Mouse (Mus musculus): ENCODE data around the gene Bmp5. TPM values are rescaled to one million over a fixed set of nuclear protein-coding genes. Genes with fewer than 3 reads are reported as not detected.

The Bmp5 gene
- polyA plus RNA-seq (2014; fragmentation: Nextera tagmentation; extraction: Ambion mirVana), result 5.6 and 7.1 TPM in 2 replicates

DNA sequence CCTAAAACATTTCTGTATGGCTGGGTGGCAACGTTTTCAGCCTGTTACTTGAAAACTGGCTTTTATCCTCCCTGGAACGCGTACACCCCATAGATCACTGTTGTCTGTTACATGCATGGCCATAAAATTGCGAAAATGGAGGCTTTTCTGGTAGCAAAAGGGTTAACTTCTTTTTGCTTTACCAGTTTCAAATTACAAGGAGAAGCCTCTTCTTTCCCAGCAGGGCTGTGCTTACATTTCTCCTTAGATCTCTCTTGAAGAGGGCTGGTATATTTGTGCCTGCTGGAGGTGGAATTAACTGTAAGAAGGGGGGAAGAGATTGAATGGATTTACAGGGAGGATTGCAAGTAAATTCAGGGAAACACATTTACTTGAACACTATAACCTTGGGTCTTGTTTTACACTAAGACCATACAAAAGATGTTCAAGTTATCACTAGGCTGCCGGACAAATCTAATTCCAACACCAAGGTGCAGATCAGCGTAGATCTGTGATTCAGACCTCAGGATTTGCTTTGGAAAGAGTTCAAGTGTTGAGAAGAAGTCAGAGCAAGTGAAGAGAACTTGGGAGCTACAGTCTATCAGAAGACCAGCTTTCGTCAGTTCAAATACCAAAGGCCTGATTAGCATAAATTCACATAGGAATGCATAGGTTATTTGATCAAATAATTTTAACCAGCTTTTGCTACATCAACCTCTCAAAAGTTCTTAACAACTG is at the start of gene Bmp5:
Gene Bmp5, plus strand, starts transcription at position 236 of the 717 bp plus-strand sequence.
- no peaks in the 10 kb centered on the region for H3K9me3 ChIP-seq (ENCODE audit: control insufficient read depth, low read length)
- ATAC-seq (ENCODE audit: insufficient number of reproducible peaks, low FRiP score, low TSS enrichment, low read depth) (0 out of 2 replicates have a peak, but pooled peaks have one; percentile 44), DNase-seq (ENCODE audit: low spot score) (no peak)
- H3K4me3 ChIP-seq (ENCODE audit: low read depth, low read length), result peak within 1 kb of the TSS; percentile 17; the same call in 1 of the 2 replicates
- H3K4me1 ChIP-seq (ENCODE audit: control insufficient read depth, insufficient read depth, low read length), result peaks cover 6% of the 10 kb centered on the region; the same call in 1 of the 2 replicates
- H3K27me3 ChIP-seq (ENCODE audit: control insufficient read depth, insufficient read depth, low read length), result no peaks in the 10 kb centered on the region
- no peaks in the 10 kb centered on the region for H3K36me3 ChIP-seq (ENCODE audit: control insufficient read depth, insufficient read depth, low read length)
- peak within 1 kb of the TSS; percentile 37 for H3K4me2 ChIP-seq (ENCODE audit: low read depth, severe bottlenecking)
- H3K9ac ChIP-seq (ENCODE audit: low read length), result no peak within 1 kb of the TSS
- no peak within 1 kb of the TSS for H3K27ac ChIP-seq (replicated peaks; ENCODE audit: low read depth, low read length)
- 7% methylated on average over 7 of the region's 7 CpGs for WGBS

DNA sequence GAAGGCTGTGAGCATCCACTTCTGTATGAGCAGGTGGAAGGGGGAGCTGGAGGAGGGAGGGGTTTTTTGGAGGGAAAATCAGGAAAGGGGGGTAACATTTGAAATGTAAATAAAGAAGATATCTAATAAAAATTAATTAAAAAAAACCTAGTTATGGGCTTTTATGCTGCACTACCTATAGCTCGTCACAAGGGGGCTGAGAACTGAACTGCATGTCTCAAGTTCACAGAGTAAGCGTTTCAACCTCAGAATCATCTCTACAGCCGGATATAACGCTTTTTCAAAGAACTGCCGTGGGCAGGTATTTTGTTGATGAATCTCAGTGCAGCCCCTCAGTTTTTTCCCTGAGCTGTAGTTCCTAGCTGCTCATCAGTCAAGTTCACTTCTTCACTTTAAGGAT is 15.1 kb upstream of the Bmp5 start:
- H3K27ac ChIP-seq (replicated peaks; ENCODE audit: low read depth, low read length), result no peak overlapping the region
- no peaks in the 10 kb centered on the region for H3K4me1 ChIP-seq (ENCODE audit: control insufficient read depth, insufficient read depth, low read length)
- no peak for DNase-seq (ENCODE audit: low spot score)
- no peak overlapping the region for H3K9ac ChIP-seq (ENCODE audit: low read length)
- no peaks in the 10 kb centered on the region for H3K36me3 ChIP-seq (ENCODE audit: control insufficient read depth, insufficient read depth, low read length)
- no peak overlapping the region for H3K4me2 ChIP-seq (ENCODE audit: low read depth, severe bottlenecking)
- H3K9me3 ChIP-seq (ENCODE audit: control insufficient read depth, low read length), result no peaks in the 10 kb centered on the region
- WGBS, result 40% methylated on average over 5 of the region's 5 CpGs
- H3K4me3 ChIP-seq (ENCODE audit: low read depth, low read length), result no peak overlapping the region
- no peak for ATAC-seq (ENCODE audit: insufficient number of reproducible peaks, low FRiP score, low TSS enrichment, low read depth)
- no peaks in the 10 kb centered on the region for H3K27me3 ChIP-seq (ENCODE audit: control insufficient read depth, insufficient read depth, low read length)

DNA sequence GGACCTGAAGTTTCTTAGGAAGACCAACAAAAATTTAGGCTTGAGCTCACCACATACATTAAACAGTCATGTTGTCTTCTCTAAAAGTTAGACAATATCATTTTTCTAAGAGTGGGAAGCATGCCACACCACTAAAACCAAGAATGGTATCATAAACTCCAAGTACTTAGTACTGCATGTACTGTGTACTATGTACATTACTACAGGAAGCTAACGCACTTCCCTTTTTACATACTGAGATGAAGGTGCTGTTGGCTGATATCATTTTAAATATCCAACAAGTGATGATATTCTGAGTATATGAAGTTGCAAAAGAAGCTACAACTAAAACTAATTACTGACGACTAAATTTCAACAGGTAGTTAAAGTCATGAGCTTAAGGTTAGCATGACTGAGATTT is 13.6 kb upstream of the Bmp5 start:
- no peak overlapping the region for H3K4me3 ChIP-seq (ENCODE audit: low read depth, low read length)
- no peaks in the 10 kb centered on the region for H3K27me3 ChIP-seq (ENCODE audit: control insufficient read depth, insufficient read depth, low read length)
- H3K4me1 ChIP-seq (ENCODE audit: control insufficient read depth, insufficient read depth, low read length), result no peaks in the 10 kb centered on the region
- no peaks in the 10 kb centered on the region for H3K36me3 ChIP-seq (ENCODE audit: control insufficient read depth, insufficient read depth, low read length)
- H3K4me2 ChIP-seq (ENCODE audit: low read depth, severe bottlenecking), result no peak overlapping the region
- 85% methylated on average over 2 of the region's 2 CpGs for WGBS
- DNase-seq (ENCODE audit: low spot score) (no peak), ATAC-seq (ENCODE audit: insufficient number of reproducible peaks, low FRiP score, low TSS enrichment, low read depth) (no peak)
- no peak overlapping the region for H3K27ac ChIP-seq (replicated peaks; ENCODE audit: low read depth, low read length)
- no peaks in the 10 kb centered on the region for H3K9me3 ChIP-seq (ENCODE audit: control insufficient read depth, low read length)
- no peak overlapping the region for H3K9ac ChIP-seq (ENCODE audit: low read length)

DNA sequence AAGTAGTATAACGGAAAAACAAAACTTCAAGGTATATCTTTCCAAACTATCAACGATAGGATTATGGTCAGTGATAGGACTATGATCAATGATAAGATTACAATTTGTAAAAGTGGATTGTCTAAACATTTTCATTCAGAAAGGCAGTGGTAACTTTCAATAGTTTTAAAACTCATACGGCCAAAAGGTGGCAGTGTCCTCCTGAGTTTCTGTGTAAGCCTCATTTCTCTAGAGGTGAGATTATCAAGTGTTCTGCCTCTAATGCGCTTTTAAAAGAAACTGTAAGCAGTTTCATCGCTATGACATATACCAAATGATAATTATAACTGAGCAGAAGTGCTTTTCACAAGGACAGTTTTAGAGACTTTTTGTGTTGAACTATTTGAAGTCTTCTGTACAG is 12.7 kb upstream of the Bmp5 start:
- no peak overlapping the region for H3K4me2 ChIP-seq (ENCODE audit: low read depth, severe bottlenecking)
- no peaks in the 10 kb centered on the region for H3K9me3 ChIP-seq (ENCODE audit: control insufficient read depth, low read length)
- H3K27me3 ChIP-seq (ENCODE audit: control insufficient read depth, insufficient read depth, low read length), result no peaks in the 10 kb centered on the region
- WGBS, result 31% methylated on average over 5 of the region's 5 CpGs
- H3K4me1 ChIP-seq (ENCODE audit: control insufficient read depth, insufficient read depth, low read length), result no peaks in the 10 kb centered on the region
- no peak overlapping the region for H3K9ac ChIP-seq (ENCODE audit: low read length)
- DNase-seq (ENCODE audit: low spot score), result no peak
- no peak overlapping the region for H3K27ac ChIP-seq (replicated peaks; ENCODE audit: low read depth, low read length)
- H3K4me3 ChIP-seq (ENCODE audit: low read depth, low read length), result no peak overlapping the region
- no peaks in the 10 kb centered on the region for H3K36me3 ChIP-seq (ENCODE audit: control insufficient read depth, insufficient read depth, low read length)
- no peak for ATAC-seq (ENCODE audit: insufficient number of reproducible peaks, low FRiP score, low TSS enrichment, low read depth)

DNA sequence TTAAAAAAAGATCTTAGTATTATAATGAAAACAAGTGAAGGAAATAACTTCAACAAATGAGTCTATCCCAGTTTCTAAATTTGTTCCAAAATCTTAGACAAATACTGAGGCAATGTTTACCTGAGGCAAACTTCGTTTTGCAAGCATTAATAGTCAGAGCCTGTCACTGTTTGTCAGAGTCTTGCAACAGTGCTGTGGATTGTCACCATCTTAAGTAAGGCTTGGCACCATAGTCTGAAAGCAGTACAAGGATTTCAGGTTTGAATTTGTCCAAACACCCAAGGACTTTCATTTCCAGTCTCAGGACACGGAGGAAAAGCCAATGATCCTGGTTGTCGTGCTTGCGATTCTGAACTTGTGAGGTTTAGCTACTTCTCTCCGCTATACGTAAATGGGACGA is 10.4 kb upstream of the Bmp5 start:
- no peak overlapping the region for H3K27ac ChIP-seq (replicated peaks; ENCODE audit: low read depth, low read length)
- ATAC-seq (ENCODE audit: insufficient number of reproducible peaks, low FRiP score, low TSS enrichment, low read depth) (no peak), DNase-seq (ENCODE audit: low spot score) (no peak)
- no peaks in the 10 kb centered on the region for H3K27me3 ChIP-seq (ENCODE audit: control insufficient read depth, insufficient read depth, low read length)
- no peaks in the 10 kb centered on the region for H3K4me1 ChIP-seq (ENCODE audit: control insufficient read depth, insufficient read depth, low read length)
- no peak overlapping the region for H3K4me2 ChIP-seq (ENCODE audit: low read depth, severe bottlenecking)
- H3K4me3 ChIP-seq (ENCODE audit: low read depth, low read length), result no peak overlapping the region
- H3K9me3 ChIP-seq (ENCODE audit: control insufficient read depth, low read length), result no peaks in the 10 kb centered on the region
- no peak overlapping the region for H3K9ac ChIP-seq (ENCODE audit: low read length)
- no peaks in the 10 kb centered on the region for H3K36me3 ChIP-seq (ENCODE audit: control insufficient read depth, insufficient read depth, low read length)
- WGBS, result 87% methylated on average over 7 of the region's 7 CpGs

DNA sequence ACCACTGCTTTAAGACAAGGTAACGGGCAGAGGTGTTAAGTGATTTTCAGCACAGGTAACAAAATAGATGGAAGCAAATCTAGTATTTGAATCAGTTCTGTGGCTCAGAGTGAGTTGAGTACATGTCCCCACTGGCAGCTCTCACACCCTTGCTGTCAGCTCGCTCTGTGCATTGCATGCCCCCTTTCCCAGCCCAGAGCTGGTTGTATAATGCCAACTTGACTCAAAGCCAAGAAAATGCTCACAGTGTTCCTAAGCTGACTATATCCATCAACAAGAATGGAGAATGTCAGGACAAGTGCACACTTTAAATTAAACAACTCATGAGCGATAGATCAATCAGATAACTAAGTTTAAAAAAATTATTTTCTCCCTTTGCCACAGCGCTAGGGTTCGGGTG is 8.6 kb upstream of the Bmp5 start:
- WGBS, result 90% methylated on average over 5 of the region's 5 CpGs
- Histone ChIP-seq H3K27ac (replicated peaks; ENCODE audit: low read depth, low read length) (no peak overlapping the region), H3K27me3 (ENCODE audit: control insufficient read depth, insufficient read depth, low read length) (no peaks in the 10 kb centered on the region), H3K36me3 (ENCODE audit: control insufficient read depth, insufficient read depth, low read length) (no peaks in the 10 kb centered on the region), H3K9me3 (ENCODE audit: control insufficient read depth, low read length) (no peaks in the 10 kb centered on the region), H3K9ac (ENCODE audit: low read length) (no peak overlapping the region), H3K4me1 (ENCODE audit: control insufficient read depth, insufficient read depth, low read length) (no peaks in the 10 kb centered on the region), H3K4me3 (ENCODE audit: low read depth, low read length) (no peak overlapping the region), H3K4me2 (ENCODE audit: low read depth, severe bottlenecking) (no peak overlapping the region)
- ATAC-seq (ENCODE audit: insufficient number of reproducible peaks, low FRiP score, low TSS enrichment, low read depth) (no peak), DNase-seq (ENCODE audit: low spot score) (no peak)

DNA sequence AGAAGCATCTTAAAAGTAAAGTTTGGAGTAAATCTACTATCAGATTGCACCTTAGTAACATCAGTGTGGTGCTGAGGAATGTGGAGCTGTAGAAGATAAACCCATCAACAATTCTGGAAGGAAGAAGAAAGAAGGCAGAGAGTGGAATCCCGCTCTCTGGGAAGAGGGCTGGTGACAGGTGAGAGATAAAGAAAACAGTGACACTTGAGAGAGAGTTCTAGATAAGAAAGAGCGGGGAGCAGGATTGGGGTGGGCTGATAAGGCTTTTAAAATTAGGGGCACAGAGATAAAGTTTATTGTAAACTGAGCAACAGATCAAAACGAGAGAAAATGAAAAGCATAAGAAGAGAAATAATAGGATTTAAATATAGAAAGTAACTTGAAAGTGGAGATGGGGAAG is 6.1 kb upstream of the Bmp5 start:
- ATAC-seq (ENCODE audit: insufficient number of reproducible peaks, low FRiP score, low TSS enrichment, low read depth), result no peak
- Histone ChIP-seq H3K4me2 (ENCODE audit: low read depth, severe bottlenecking) (no peak overlapping the region), H3K9ac (ENCODE audit: low read length) (no peak overlapping the region), H3K4me3 (ENCODE audit: low read depth, low read length) (no peak overlapping the region), H3K9me3 (ENCODE audit: control insufficient read depth, low read length) (no peaks in the 10 kb centered on the region), H3K4me1 (ENCODE audit: control insufficient read depth, insufficient read depth, low read length) (no peaks in the 10 kb centered on the region), H3K27me3 (ENCODE audit: control insufficient read depth, insufficient read depth, low read length) (no peaks in the 10 kb centered on the region), H3K36me3 (ENCODE audit: control insufficient read depth, insufficient read depth, low read length) (no peaks in the 10 kb centered on the region), H3K27ac (replicated peaks; ENCODE audit: low read depth, low read length) (no peak overlapping the region)
- 48% methylated on average over 3 of the region's 3 CpGs for WGBS
- no peak for DNase-seq (ENCODE audit: low spot score)

DNA sequence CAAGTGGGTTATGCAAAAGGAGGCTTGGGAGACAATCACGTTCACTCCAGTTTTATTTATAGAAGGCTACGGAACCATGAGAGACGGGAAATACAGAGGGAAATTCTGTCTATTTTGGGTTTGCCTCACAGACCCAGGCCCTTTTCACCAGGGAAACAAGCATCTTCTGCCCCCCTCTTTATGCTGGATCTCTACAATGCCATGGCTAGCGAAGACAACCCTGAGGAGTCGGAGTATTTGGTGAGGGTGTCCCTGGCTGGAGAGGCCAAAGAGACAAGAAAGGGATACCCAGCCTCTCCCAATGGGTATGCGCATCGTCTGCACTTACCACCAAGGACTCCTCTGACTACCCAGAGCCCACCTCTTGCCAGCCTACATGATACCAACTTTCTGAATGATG is 989 bp downstream of the Bmp5 start:
- ATAC-seq (ENCODE audit: insufficient number of reproducible peaks, low FRiP score, low TSS enrichment, low read depth) (no peak), DNase-seq (ENCODE audit: low spot score) (no peak)
- Histone ChIP-seq H3K4me1 (ENCODE audit: control insufficient read depth, insufficient read depth, low read length) (peaks cover 10% of the 10 kb centered on the region; the same call in 1 of the 2 replicates), H3K4me2 (ENCODE audit: low read depth, severe bottlenecking) (peak overlapping the region; percentile 37), H3K9me3 (ENCODE audit: control insufficient read depth, low read length) (no peaks in the 10 kb centered on the region), H3K27ac (replicated peaks; ENCODE audit: low read depth, low read length) (no peak overlapping the region), H3K36me3 (ENCODE audit: control insufficient read depth, insufficient read depth, low read length) (no peaks in the 10 kb centered on the region), H3K9ac (ENCODE audit: low read length) (no peak overlapping the region), H3K4me3 (ENCODE audit: low read depth, low read length) (0 out of 2 replicates have a peak overlapping the region, but pooled peaks have one; percentile 12), H3K27me3 (ENCODE audit: control insufficient read depth, insufficient read depth, low read length) (no peaks in the 10 kb centered on the region)
- WGBS, result 45% methylated on average over 7 of the region's 7 CpGs
